Mouse (Mus musculus) heart, adult 8-10 months (tissue): ENCODE measurements at regions not wholly inside any gene's neighbourhood (a gene's known extent, or its start where the extent isn't known, plus 50 kb on each side); places are given as distances from the start of the nearest gene placed in this dataset.

Experiments used
- DNase-seq: peaks from one replicate; pipeline ENCODE4 v3.0.0; 2022; ENCODE audit warnings: low spot score

GRCm38 (mm10) chr11:84701319-84702175, 117.8 kb downstream of the Mrm1 start:
- no peak for DNase-seq

GRCm38 (mm10) chr11:84697521-84697920, 121.8 kb downstream of the Mrm1 start:
- DNase-seq: no peak

- no peak for DNase-seq
These were observed 126.7 kb downstream of the Mrm1 start for GRCm38 (mm10) chr11:84692638-84693037.

GRCm38 (mm10) chr11:84691410-84692148, 127.7 kb downstream of the Mrm1 start:
- no peak for DNase-seq

GRCm38 (mm10) chr11:84686473-84686872, 132.8 kb downstream of the Mrm1 start:
- no peak for DNase-seq

GRCm38 (mm10) chr11:84684325-84684724, 135.0 kb downstream of the Mrm1 start:
- no peak for DNase-seq

- DNase-seq: no peak
These were observed 136.4 kb downstream of the Mrm1 start for GRCm38 (mm10) chr11:84682931-84683330.

- no peak for DNase-seq
These were observed 142.8 kb downstream of the Mrm1 start for GRCm38 (mm10) chr11:84676377-84677078.

- no peak for DNase-seq
These were observed 146.4 kb downstream of the Mrm1 start for GRCm38 (mm10) chr11:84672841-84673473.

GRCm38 (mm10) chr11:84671585-84671984, 146.2 kb upstream of the Lhx1 start:
- no peak for DNase-seq

- no peak for DNase-seq
These were observed 142.4 kb upstream of the Lhx1 start for GRCm38 (mm10) chr11:84667711-84668110.

GRCm38 (mm10) chr11:84664258-84664657, 138.9 kb upstream of the Lhx1 start:
- no peak for DNase-seq

- DNase-seq: no peak
These were observed 136.6 kb upstream of the Lhx1 start for GRCm38 (mm10) chr11:84661981-84662380.

- no peak for DNase-seq
These were observed 135.5 kb upstream of the Lhx1 start for GRCm38 (mm10) chr11:84660877-84661276.

- no peak for DNase-seq
These were observed 134.1 kb upstream of the Lhx1 start for GRCm38 (mm10) chr11:84659370-84659937.

- no peak for DNase-seq
These were observed 128.1 kb upstream of the Lhx1 start for GRCm38 (mm10) chr11:84653481-84653880.

GRCm38 (mm10) chr11:84648899-84649298, 123.6 kb upstream of the Lhx1 start:
- no peak for DNase-seq

GRCm38 (mm10) chr11:84647104-84647503, 121.8 kb upstream of the Lhx1 start:
- DNase-seq: no peak

GRCm38 (mm10) chr11:84643107-84643372, 117.7 kb upstream of the Lhx1 start:
- DNase-seq: no peak

- DNase-seq: no peak
These were observed 117.2 kb upstream of the Lhx1 start for GRCm38 (mm10) chr11:84642300-84643106.

GRCm38 (mm10) chr11:84641601-84642000, 116.3 kb upstream of the Lhx1 start:
- DNase-seq: no peak
